Mouse (Mus musculus) granulocyte monocyte progenitor cell, adult 5-6 weeks (primary cell): ENCODE results near the gene Kremen2. TPM values are rescaled to one million over a fixed set of nuclear protein-coding genes. Genes with fewer than 3 reads are reported as not detected.
A peak's percentile ranks its signal among the peaks of the same experiment; 100 is the strongest.

Source experiments
- ATAC-seq: replicated peaks from 2 replicates; pipeline ENCODE4 v1.8.0; 2016; ENCODE audit warnings: mild to moderate bottlenecking, moderate TSS enrichment, inconsistent platforms; ENCODE audit not compliant: poor library complexity, severe bottlenecking
- total RNA-seq, 2 experiments: library from RNA; stranded (forward) in 1 of 2; stranded (reverse) in 1 of 2; fragments of 200-712, 200-1000 nt in 1 of 2; fragments of >200 nt in 1 of 2; fragmentation: Nextera tagmentation in 1 of 2; gene quantifications; 2 replicates each; pipeline ENCODE4 v1.2.3; 2014 to 2017

Kremen2 gene
- total RNA-seq, 2 experiments from 2014 or later: not detected

DNA sequence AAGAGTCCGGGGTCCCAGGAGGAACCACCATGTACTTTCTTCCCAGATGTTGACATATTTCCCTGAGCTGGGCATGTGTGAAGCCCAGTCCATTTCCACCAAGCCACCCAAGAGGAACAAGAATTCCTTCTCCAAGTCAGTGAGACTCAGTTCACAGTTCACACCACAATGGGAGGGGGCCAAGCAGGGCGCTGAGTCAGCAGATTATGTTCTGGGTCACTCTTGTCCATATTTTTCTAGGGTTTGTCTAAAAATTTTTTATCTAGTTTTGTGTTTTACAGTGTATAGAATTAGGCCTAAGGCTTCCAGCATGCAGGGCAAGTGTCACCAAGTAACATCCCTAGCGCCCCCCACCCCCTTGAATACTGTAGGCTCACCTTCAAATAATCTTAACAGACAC is 15.5 kb upstream of the Kremen2 start:
- no peak for ATAC-seq

DNA sequence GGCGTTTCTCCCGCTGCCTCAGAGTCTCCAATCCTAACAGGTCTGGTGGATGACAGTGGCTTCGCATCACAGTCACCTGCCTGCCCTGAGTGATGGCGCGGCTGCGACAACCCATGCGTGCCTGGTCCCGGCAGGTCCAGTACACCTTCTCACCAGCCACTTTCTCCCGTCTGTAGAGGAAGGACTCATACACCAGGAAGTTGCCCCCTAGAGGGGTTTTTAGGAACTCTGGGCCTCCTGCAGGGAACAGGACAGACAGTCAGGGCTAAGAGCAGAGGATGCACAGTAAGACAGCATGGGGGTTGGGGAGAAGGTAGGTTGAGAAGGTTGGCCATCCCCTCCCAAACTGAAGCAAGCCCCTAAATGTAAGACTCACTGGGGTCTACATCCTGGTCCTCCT is 14.6 kb upstream of the Kremen2 start:
- ATAC-seq: no peak

DNA sequence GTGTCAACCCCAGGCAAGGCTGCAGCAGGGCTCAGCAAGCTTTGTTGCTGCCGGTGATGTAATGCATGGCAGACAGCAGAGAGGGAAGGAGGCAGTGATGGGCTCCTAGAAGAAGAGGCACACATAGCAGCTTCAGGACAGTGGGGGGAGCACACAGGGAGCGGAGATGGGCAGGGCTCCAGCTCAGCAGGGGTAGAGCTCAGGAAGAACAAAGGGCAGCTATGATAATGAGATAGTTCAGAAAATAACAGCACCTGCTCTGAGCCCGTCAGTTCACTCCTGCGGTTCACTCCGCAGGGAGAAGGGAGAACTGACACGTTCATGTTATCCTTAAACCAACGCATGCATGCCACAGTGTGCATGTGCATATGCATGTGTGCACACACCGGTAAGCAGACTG is 13.2 kb upstream of the Kremen2 start:
- ATAC-seq: no peak

DNA sequence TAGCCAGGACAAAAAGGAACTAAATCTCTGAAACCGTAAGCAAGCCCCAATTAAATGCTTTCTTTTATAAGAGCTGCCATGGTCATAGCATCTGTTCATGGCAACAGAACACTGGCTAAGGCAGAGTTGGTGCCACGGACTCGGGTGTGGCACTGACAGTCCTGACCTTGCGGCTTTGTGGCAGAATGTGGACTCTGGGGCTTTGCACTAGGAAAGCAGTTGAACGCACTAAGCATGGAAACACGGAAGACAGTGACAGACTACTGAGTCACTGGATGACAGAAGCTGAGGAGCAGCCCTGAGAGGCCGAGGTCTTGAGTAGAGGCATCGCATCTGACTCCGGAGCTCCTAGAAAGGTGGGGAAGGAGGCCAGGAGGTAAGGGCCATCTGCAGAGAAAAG is 11.9 kb upstream of the Kremen2 start:
- no peak for ATAC-seq

DNA sequence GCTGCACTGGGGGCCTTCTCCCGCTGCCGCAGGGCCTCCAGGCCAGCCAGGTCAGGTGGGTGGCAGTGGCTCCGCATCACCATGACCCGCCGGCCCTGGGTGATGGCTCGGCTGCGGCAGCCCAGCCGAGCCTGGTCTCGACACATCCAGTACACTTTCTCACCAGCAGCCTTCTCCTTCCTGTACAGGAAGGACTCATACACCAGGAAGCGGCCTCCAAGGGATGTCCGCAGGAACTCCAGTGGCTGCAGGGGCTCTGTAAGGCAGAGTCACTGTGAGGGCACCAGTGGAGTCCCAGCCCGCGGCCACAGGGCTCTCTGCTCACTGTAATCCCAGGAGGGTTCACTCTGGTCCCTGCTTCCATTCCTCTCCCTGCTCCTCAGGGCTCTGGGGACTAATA is 10.1 kb upstream of the Kremen2 start:
- no peak for ATAC-seq

DNA sequence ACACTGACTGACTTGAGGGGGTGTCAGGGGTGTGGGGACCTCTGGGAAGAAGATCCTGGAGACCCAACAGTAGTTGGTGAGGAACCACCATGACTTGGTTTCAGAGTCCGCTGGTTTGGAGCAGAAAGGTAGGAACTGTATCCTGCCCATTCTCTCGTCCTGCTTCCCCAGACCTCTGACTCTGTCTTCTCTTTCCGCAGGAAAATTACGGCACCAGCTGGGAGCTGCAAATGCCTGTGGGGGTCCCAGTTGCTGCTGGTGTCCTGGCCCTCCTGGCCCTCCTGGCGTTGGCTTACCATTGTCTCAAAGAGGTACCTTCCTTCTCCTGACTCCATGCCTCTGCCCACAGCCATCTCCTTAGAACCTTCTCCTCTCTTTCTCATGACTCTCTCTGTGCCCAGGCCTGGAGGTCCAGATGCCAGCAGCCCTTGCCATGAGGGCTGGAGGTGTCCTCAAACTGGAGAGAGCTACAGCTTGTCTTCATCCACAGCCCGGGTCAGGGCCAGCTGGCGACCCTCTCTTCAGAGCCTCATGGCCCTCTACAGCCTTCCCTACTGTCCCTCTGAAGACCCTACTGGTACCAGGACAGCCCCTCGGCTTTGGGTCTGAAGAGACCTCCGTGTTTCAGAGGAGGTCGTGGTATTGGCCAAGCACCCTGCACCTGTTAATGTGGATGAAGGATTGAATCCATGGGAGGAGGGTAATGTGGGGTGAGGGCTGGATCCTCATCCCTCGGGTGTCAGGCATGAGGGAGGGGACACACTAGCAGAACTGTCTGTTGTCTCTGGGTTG is 4.0 kb upstream of the Kremen2 start:
- ATAC-seq: no peak

DNA sequence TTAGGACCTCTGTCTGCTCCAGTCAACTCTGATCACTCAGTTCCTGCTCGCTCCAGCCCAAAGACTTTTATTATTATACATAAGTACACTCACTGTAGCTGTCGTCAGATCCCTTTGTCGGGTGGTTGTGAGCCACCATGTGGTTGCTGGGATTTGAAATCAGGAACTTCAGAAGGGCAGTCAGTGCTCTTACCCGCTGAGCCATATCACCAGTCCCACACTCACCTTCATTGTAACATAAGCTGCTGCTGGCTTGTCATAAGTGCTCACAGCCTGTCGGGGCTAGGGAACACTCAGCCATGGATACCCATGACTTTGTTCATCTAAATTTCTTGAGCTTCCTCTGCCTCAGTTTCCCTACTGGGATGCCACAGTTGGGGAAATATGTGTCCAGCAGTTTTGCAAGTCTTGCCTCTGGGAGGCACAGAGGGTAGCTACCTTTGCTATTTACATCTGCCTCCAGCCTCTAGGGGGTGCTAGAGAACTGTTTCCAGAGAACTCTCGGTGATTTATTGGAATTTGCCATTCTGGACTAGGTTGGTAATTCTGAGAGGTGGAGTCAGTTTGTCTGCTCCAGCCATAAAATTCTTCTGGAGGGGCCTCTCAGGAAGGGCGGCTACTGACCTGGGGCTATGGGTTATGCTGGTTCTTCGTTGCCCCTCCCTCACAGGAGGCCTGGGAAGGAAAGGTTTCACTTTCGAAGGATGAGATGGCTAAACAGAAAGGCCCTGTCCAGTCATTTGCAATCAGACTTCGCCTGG is 3.2 kb upstream of the Kremen2 start:
- peak; percentile 56 for ATAC-seq

DNA sequence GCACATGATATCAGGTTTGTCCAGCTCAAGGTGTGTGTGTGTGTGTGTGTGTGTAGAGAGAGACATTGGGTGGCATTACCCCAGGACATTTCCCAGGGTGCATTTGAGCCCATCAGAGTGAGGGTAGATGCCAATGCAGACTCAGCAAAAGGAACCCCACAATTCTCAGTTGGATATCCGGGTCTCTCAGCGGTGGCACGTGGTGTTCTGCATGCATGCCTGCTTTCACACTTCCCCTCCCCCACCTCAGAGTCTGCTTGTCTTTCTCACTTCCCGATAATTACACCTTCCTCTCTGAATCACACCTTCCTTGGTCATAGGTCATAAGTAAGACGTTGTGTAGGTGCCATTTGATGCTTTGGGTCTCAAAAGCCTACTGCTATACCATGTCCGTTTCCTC is 2.4 kb upstream of the Kremen2 start:
- ATAC-seq: no peak

DNA sequence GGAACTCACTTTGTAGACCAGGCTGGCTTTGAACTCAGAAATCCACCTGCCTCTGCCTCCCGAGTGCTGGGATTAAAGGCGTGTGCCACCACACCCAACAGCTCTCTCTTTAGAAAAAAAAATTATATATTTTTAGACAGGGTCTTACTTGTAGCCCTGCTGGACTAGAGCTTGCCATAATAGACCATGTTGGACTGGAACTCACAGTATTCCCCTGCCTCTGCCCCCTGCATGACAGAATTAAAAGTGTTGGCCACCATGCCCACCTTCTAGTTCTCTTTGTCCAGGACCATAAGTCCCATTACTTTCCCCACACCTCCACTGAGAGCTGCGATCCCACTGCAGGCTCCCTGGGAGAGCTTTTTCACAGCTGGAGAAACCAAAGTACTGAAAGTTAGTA is 1.8 kb upstream of the Kremen2 start:
- ATAC-seq: no peak

DNA sequence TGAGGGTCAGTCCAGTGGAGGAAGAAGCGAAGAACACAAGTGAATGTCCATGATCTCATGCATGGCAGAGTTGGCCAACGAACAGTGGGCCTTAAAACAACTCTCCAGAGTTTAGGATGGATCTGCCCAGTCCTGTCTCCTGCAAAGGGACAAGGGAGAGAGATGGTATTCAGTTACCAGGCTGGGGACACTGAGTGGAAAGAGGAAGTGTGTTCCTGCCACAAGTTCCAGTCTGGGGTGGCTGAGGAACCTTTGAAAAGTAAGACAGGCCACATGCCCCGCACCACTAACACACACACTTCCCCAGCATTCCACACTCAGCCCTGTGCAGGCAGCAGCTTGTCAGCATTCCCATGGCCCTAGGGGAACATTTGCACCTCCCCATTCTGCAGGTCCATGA is 1.1 kb upstream of the Kremen2 start:
- peak; percentile 48 for ATAC-seq

DNA sequence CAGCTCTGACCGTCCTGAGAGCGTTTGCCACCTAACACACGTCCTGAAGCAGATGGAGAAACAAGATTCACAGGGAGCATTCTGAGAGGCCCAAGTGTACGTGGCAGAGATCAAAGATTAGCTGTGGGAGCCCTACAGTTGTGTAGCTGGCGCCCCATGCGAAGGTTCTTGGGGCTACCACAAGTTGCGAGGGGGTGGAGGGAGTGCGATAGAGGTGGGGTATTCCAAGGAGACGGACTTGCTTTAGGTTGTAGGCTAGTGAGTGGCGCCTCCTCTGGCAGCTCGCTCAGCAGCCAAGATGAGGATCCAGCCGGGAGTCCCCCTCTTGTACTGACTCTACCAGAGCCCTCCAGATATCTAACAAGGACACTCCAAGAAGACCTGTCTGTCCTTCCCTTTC is 678 bp upstream of the Kremen2 start:
- peak; percentile 4; the same call in 1 of the 2 replicates for ATAC-seq

DNA sequence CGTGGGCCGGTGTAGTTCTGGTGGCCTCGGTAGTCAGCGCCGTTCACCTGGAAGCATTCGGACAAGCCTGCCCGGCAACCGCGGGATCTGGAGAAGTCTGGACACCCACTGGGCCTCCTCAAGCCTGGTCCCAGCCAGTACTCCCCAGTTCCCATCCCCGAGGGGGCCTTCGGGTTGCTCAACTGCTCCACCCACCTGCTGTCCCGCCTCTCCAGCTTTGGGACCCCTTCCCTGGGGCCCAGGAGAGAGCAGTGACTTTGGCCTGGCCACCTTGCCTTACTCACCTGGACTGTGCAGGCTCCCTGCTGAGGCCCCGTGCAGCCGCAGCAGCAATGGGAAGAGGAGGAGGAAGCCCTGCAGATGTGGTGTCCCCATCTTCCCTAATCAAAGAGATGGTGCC is 982 bp downstream of the Kremen2 start:
- no peak for ATAC-seq

DNA sequence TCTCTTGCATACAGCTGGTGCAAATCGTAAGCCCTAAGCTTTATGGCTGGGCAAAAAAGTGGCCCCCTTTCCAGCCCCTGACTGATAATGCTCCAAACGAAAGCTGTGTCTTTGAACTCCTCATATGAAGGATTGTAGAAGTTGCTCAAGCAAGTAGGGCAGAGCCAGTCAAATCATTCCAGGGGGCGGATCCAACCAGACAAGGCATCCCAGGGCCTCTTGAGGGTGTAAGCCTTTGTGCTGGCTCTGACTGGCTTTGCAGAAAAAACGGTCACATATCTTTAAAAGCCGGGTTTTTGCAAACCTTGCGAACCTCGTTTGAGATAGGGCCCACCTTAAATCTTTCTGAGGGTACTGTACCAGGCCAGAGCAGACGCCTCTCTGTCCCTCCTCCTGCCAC is 1.6 kb downstream of the Kremen2 start:
- ATAC-seq: no peak

DNA sequence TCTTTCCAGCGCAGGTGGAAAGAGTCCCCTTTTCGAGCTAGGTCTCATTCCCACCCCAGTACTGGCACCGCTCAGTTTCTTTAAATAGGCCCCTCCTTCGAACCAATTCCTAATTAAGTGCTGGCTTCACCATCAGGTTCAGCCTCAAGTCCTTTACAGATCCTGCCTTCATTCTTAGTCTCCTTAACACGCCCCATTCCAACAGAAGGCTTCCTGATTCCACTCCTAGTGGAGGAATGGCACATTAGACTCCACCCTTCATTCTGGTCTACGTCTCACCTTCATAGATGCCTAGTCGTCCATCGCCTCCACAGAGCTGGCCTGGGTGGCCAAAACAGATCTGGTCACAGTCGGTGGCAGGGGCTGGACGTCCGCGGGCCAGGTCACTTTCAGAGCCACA is 2.7 kb downstream of the Kremen2 start:
- no peak for ATAC-seq

DNA sequence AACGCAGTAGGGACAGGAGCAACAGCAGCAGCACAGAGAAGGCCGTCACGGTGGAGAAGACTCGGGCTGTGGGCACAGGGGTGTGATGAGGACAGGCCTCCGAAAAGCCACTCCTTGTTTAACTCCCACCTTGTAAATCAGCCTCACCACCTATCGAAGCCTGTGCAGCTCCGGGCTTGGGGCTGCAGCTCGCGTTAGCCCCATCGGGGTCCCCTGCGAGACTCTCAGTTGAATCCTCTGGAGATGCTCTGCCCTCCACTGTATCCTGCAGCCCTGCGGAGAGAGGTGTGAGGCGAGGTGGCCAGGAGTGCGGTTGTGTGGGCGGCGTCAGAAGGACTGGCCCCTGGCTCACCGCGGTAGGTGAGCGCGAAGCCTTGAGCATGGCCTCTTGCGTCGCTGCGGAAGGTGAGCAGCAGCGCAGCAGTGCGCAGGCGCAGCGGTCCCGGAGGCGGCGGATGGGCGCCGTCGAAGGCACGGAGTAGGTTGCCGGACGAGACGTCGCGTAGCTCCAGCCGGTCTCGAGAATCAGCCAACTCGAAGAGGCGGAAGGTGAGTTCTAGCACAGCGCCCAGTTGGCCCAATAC is 3.3 kb downstream of the Kremen2 start:
- ATAC-seq: no peak

DNA sequence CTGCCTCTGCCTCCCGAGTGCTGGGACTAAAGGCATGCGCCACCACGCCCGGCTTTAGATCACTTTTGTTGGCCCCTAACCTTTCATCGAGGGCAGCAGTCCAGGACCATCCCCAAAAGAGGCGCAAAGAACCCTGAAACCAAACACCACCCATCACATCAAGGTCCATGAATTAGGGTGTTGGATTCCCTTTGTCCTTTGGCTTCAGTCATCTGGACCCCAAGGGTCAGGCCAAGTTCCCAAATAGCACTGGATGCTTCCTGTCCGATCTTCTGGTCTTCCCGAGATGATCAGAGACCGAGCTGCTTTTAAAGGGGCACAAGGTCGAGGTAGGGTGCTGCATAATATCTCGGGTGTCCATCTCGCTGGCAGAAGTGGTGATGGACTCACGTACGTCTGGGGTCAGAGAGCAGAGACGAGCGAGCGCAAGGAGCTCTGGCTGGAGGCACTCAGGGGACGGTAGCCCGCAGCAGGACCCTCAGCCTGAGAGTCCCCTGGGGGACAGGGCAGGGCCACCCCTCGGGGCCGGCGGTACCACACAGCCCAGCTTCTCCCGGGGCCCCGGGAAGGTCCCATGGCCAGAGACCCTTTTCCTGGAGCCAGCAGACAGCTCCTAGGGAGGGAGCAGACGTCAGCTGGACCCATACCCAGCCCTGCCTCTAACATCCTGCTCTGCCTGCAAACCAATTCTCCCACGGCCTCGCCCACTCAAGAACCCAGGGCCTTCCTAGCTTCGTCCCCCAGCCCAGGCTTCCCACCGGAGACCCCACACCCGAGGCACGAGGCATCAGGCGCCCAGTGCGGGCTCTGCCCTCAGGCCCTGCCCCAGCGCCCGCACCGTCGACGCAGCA is 4.0 kb downstream of the Kremen2 start:
- no peak for ATAC-seq

DNA sequence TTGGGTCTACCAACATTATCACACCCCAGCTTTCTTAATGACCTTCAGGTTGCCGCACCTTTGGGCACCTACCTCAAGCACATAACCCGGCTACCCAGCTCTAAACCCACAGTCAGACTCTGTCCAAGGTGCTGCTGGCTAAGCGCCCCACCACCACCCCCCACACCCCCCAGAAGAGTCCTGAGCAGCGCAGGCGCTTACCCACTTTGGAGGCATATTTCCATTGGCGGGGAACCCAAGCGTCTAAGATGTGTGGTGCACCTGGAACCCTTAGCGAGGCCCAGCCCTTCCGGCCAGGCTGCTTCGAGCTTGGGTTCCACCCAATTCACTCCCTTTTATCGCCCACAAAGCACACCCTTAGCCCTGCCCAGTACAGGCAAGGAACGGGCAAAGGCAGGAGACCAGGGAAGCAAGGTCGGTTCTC is 5.0 kb downstream of the Kremen2 start, which contains the start of gene Paqr4:
TSS of gene Paqr4 (minus strand) at position 270 of the 424 bp plus-strand sequence.
- peak; percentile 3 for ATAC-seq

DNA sequence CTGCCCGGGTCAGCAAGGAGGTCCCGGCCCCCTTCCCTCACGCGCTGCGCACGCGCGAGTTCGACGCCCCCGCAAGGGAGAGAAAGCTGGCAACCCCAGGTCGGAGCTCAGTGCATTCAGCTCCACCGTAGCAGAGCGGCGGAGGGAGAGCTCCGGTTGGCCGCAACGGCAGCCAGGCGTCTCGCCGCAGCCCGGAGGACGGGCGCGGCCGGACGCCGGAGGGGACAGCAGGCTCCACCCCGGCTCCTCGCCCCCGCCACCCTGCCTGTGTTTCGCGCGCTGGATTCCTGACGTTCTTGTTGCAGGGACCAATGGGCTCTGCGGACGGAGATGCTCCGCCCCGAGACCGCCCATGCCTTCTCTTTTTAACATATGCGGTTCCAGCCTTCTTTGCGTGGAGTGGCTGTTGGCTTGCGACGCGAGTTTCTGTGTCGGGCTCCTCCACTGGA is 5.5 kb downstream of the Kremen2 start:
- ATAC-seq: peak; percentile 82

DNA sequence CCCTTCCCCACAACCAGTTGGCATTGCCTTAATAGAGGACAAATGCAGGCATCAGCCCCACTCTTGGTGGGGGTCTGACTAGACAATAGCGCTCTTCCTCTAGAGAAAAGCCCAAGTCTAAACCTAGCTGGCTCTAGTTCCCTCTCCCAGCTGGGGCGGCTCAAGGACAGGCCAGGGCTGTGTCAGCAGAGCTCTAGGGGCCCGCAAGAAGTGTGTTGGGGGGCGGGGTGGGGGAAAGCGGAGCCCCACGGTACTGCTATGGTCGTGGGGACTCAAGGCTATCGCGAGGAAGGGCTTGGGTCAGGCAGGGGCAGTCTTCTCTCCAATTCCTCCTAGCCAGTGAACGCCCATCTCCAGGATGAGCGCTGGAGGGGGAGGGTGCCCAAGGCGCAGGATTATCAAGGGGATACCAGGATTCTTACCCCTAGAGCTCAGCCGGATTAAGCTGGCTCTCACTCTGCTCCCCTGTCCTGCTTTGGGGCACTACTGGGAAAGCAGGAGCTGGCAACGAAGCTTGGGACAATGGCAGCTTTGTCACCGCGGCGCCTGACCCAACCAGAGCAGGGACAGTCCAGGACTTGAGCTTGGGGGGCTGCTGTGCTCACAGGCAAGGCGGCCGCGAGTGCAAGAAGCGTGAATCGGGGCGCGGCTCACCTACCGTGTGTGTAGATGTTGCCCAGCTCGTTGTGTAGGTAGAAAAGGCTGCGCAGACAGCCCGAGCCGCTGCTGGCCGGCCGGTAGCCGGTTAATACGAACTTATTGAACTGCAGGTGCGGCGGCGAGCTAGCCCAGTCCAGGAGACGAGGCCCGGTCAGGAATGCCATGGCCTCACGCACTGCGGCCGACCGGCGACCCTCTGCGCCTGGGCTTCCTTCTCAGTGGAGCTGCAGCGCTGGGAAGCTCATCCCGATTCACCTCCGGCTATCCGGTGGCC is 6.2 kb downstream of the Kremen2 start:
- ATAC-seq: no peak; the same call in 1 of the 2 replicates
